Comparison of ENCODE assay signal across 16 mouse cellular contexts in genomic region chr5:104161390-104161789, GRCm38 (mm10). TPM values are rescaled to one million over a fixed set of nuclear protein-coding genes. Genes with fewer than 3 reads are reported as not detected.
DNase-seq lines count a peak whose midpoint lies in the region; ATAC-seq and TF ChIP-seq lines count a peak whose summit lies in the region.
"Had no signal": no experiment of that assay in that cellular context is flagged by ENCODE, and none has a peak within 500 bp of the region (broad histone marks: within the 10 kb centered on the region; RNA-seq: fewer than 3 reads in every experiment).

No protein-coding gene starts in this region.

- no peak for ATAC-seq in kidney, postnatal 0 days (replicated peaks; ENCODE audit: low FRiP score, low read depth)

- no peak overlapping the region for H3K4me2 ChIP-seq in kidney, postnatal 0 days (ENCODE audit: low read length)
- H3K4me2 ChIP-seq: forebrain, embryonic 12.5 days; midbrain, embryonic 12.5 days had no signal

- no peak for TF ChIP-seq CTCF in heart, adult 2 months (IDR thresholded peaks at IDR 0.05)
- TF ChIP-seq CTCF in kidney, postnatal 0 days (IDR thresholded peaks at IDR 0.05; ENCODE audit: low read depth), result no peak

- H3K27me3 ChIP-seq in heart, adult 2 months (ENCODE audit: control insufficient read depth, insufficient read depth, low read length), result no peaks in the 10 kb centered on the region
- H3K27me3 ChIP-seq in heart, embryonic 10.5 days (ENCODE audit: insufficient read depth, poor library complexity, severe bottlenecking), result no peaks in the 10 kb centered on the region
- no peaks in the 10 kb centered on the region for H3K27me3 ChIP-seq in kidney, postnatal 0 days (ENCODE audit: insufficient read depth, low read length)
- H3K27me3 ChIP-seq: CH12.LX; forebrain, embryonic 12.5 days; midbrain, embryonic 12.5 days had no signal

- no peaks in the 10 kb centered on the region for H3K79me2 ChIP-seq in heart, adult 2 months (replicated peaks; ENCODE audit: control insufficient read depth, insufficient read depth, low read length)

- H3K36me3 ChIP-seq in heart, adult 2 months (ENCODE audit: control insufficient read depth, insufficient read depth, low read length), result 0 out of 2 replicates have a peak, but pooled peaks cover 2% of the 10 kb centered on the region
- H3K36me3 ChIP-seq in heart, embryonic 10.5 days, result no peaks in the 10 kb centered on the region
- H3K36me3 ChIP-seq in kidney, postnatal 0 days (ENCODE audit: insufficient read depth, low read length), result no peaks in the 10 kb centered on the region
- H3K36me3 ChIP-seq: forebrain, embryonic 12.5 days; midbrain, embryonic 12.5 days had no signal

- DNase-seq in heart, adult 2 months, result peak; percentile 37 to 57
- no peak for DNase-seq in heart, embryonic 10.5 days (ENCODE audit: low spot score)
- peak; percentile 51 to 53 for DNase-seq in heart, postnatal 10 days
- peak; percentile 75 for DNase-seq in kidney, postnatal 0 days (ENCODE audit: low spot score)
- peak; percentile 66 for DNase-seq in lung, postnatal 36 days
- DNase-seq in layer of hippocampus, adult 9-10 months (ENCODE audit: low spot score), result no peak
- no peak for DNase-seq in gastrocnemius, postnatal 10 days
- DNase-seq in layer of hippocampus, adult 8-10 months (ENCODE audit: low spot score in 2 of 2), result no peak
- DNase-seq: embryo, embryonic 11 days; thymus, postnatal 14 days had no signal

- H3K9ac ChIP-seq in heart, adult 2 months (ENCODE audit: low read depth, low read length), result no peak overlapping the region
- no peak overlapping the region for H3K9ac ChIP-seq in kidney, postnatal 0 days (ENCODE audit: low read depth, low read length)
- H3K9ac ChIP-seq: forebrain, embryonic 12.5 days; liver, embryonic 14.5 days; midbrain, embryonic 12.5 days had no signal

- TF ChIP-seq EP300 in heart, adult 2 months (IDR thresholded peaks at IDR 0.05; ENCODE audit: insufficient read depth, low read depth, low read length), result no peak

- H3K27ac ChIP-seq in heart, adult 2 months, result peak overlapping the region; percentile 13; the same call in 1 of the 2 replicates
- no peak overlapping the region for H3K27ac ChIP-seq in heart, embryonic 10.5 days
- no peak overlapping the region for H3K27ac ChIP-seq in kidney, postnatal 0 days
- H3K27ac ChIP-seq: forebrain, embryonic 12.5 days; liver, embryonic 14.5 days; midbrain, embryonic 12.5 days had no signal

- H3K4me3 ChIP-seq in heart, adult 2 months, result no peak overlapping the region
- H3K4me3 ChIP-seq in heart, embryonic 10.5 days, result no peak overlapping the region
- no peak overlapping the region for H3K4me3 ChIP-seq in kidney, postnatal 0 days (replicated peaks; ENCODE audit: low read depth, low read length)
- H3K4me3 ChIP-seq: forebrain, embryonic 12.5 days; midbrain, embryonic 12.5 days had no signal

- no peak for TF ChIP-seq POLR2A in heart, adult 2 months (IDR thresholded peaks at IDR 0.05; ENCODE audit: insufficient read depth, low read depth, low read length)

- peaks cover 4% of the 10 kb centered on the region for H3K4me1 ChIP-seq in heart, adult 2 months (ENCODE audit: control insufficient read depth, insufficient read depth, low read length)
- H3K4me1 ChIP-seq in heart, embryonic 10.5 days, result no peaks in the 10 kb centered on the region
- H3K4me1 ChIP-seq in kidney, postnatal 0 days (replicated peaks; ENCODE audit: insufficient read depth, low read length), result no peaks in the 10 kb centered on the region
- H3K4me1 ChIP-seq: forebrain, embryonic 12.5 days; midbrain, embryonic 12.5 days had no signal

- WGBS in heart, adult 2 months, result 31% methylated on average over 1 of the region's 1 CpGs
- 66% methylated on average over 1 of the region's 1 CpGs for WGBS in heart, embryonic 10.5 days
- 60% methylated on average over 1 of the region's 1 CpGs for WGBS in kidney, postnatal 0 days

- H3K9me3 ChIP-seq in heart, embryonic 10.5 days, result no peaks in the 10 kb centered on the region
- H3K9me3 ChIP-seq in kidney, postnatal 0 days (replicated peaks; ENCODE audit: low read length), result no peaks in the 10 kb centered on the region
- H3K9me3 ChIP-seq: forebrain, embryonic 12.5 days; midbrain, embryonic 12.5 days had no signal

- intact Hi-C loops in heart, adult 2 months (cut with DNase I), result no loop called here
- intact Hi-C loops in heart, postnatal 10 days (cut with DNase I), result no loop called here

RNA-seq across cellular contexts. Expression of gene Dspp, which starts 9.1 kb away (rescaled TPM):
- not detected for total RNA-seq in heart, adult 2 months (2021)
- not detected in 2 replicates for polyA plus RNA-seq in heart, adult 2 months (2012; rRNA removed)
- not detected in 2 replicates for polyA plus RNA-seq in heart, embryonic 10.5 days (2016; fragmentation: Nextera tagmentation; extraction: Ambion mirVana)
- not detected for total RNA-seq in heart, postnatal 10 days (2021)
- not detected in 2 replicates for polyA plus RNA-seq in kidney, postnatal 0 days (2015; fragmentation: Nextera tagmentation; extraction: Ambion mirVana)
- not detected for total RNA-seq in gastrocnemius, postnatal 10 days (2021)
- total RNA-seq in layer of hippocampus, adult 8-10 months (2022), result under 1 TPM in 1 of 4 experiments, not detected in 3; 0.14 TPM
- total RNA-seq: CH12.LX; granulocyte monocyte progenitor cell, adult 5-6 weeks had no signal
- polyA plus RNA-seq: forebrain, embryonic 12.5 days; liver, embryonic 14.5 days; midbrain, embryonic 12.5 days; neural tube, embryonic 14.5 days had no signal

RNA-seq across cellular contexts. Expression of gene Dmp1, which starts 41.0 kb away (rescaled TPM):
- not detected for total RNA-seq in heart, adult 2 months (2021)
- polyA plus RNA-seq in heart, adult 2 months (2012; rRNA removed), result not detected in 2 replicates
- polyA plus RNA-seq in heart, embryonic 10.5 days (2016; fragmentation: Nextera tagmentation; extraction: Ambion mirVana), result 0.06 TPM in 1 of 2 replicates, not detected in the other
- total RNA-seq in heart, postnatal 10 days (2021), result not detected
- 0.15 and 0.16 TPM in 2 replicates for polyA plus RNA-seq in kidney, postnatal 0 days (2015; fragmentation: Nextera tagmentation; extraction: Ambion mirVana)
- total RNA-seq in gastrocnemius, postnatal 10 days (2021), result 10 to 100 TPM in 1 of 2 experiments, 1 to 10 TPM in 1; 2.6 to 36.8 TPM
- total RNA-seq in layer of hippocampus, adult 8-10 months (2022), result 1 to 10 TPM; 5.1 to 6.0 (median 5.2) TPM
- total RNA-seq: granulocyte monocyte progenitor cell, adult 5-6 weeks had no signal
- polyA plus RNA-seq: liver, embryonic 14.5 days; neural tube, embryonic 14.5 days had no signal

RNA-seq across cellular contexts. Expression of gene Sparcl1, which starts 47.9 kb away (rescaled TPM):
- 100 to 1,000 TPM; 182 to 219 TPM for total RNA-seq in heart, adult 2 months (2021)
- polyA plus RNA-seq in heart, adult 2 months (2012; rRNA removed), result 122 and 281 TPM in 2 replicates
- polyA plus RNA-seq in heart, embryonic 10.5 days (2016; fragmentation: Nextera tagmentation; extraction: Ambion mirVana), result 11.4 and 17.7 TPM in 2 replicates
- 100 to 1,000 TPM; 372 to 394 TPM for total RNA-seq in heart, postnatal 10 days (2021)
- polyA plus RNA-seq in kidney, postnatal 0 days (2015; fragmentation: Nextera tagmentation; extraction: Ambion mirVana), result 67.2 and 77.5 TPM in 2 replicates
- total RNA-seq in gastrocnemius, postnatal 10 days (2021), result 100 to 1,000 TPM; 231 to 240 TPM
- total RNA-seq in layer of hippocampus, adult 8-10 months (2022), result 1,000 to 10,000 TPM; 1,478 to 1,666 (median 1,550) TPM
- total RNA-seq: CH12.LX; granulocyte monocyte progenitor cell, adult 5-6 weeks had no signal

Comparison
In these comparisons a context has a peak if more than half of its experiments do, and no peak if none do; other contexts are left out.
1. DNase-seq: peak in heart, adult 2 months (2 of 2), heart, postnatal 10 days (2 of 2), kidney, postnatal 0 days (single experiment) and lung, postnatal 36 days (single experiment); none in heart, embryonic 10.5 days (single experiment), layer of hippocampus, adult 9-10 months (single experiment), gastrocnemius, postnatal 10 days (single experiment) and layer of hippocampus, adult 8-10 months (0 of 2).